Mouse (Mus musculus) erythroblast, adult 5-6 weeks (primary cell): Measurements from ENCODE around the gene Scn5a. TPM values are rescaled to one million over a fixed set of nuclear protein-coding genes. Genes with fewer than 3 reads are reported as not detected.
A peak's percentile ranks its signal among the peaks of the same experiment; 100 is the strongest.

ENCODE experiments used
- ATAC-seq: replicated peaks from 2 replicates; pipeline ENCODE4 v1.8.0; 2016; ENCODE audit warnings: moderate number of reproducible peaks, mild to moderate bottlenecking, moderate TSS enrichment, inconsistent platforms; ENCODE audit not compliant: poor library complexity, low FRiP score, severe bottlenecking
- total RNA-seq, 2 experiments: library from RNA; stranded (forward) in 1 of 2; stranded (reverse) in 1 of 2; fragments of 150-400 nt in 1 of 2; fragments of 200-764, 138-1000 nt in 1 of 2; gene quantifications; 2 replicates each; pipeline versions ENCODE4 v1.2.3 to v1.2.4; 2015 to 2017; ENCODE audit warnings: low replicate concordance in 2 of 2

Gene Scn5a
- total RNA-seq, 2 experiments from 2014 or later = not detected

- no peak for ATAC-seq
These were observed 11.0 kb downstream of the Scn5a start for GRCm38 (mm10) chr9:119567800-119568199.

- no peak for ATAC-seq
These were observed 12.6 kb downstream of the Scn5a start for GRCm38 (mm10) chr9:119566214-119566613.

- no peak for ATAC-seq
These were observed 14.0 kb downstream of the Scn5a start for GRCm38 (mm10) chr9:119564803-119565202.

- ATAC-seq = no peak
These were observed 15.2 kb downstream of the Scn5a start for GRCm38 (mm10) chr9:119563617-119564016.

- ATAC-seq = no peak
These were observed 16.6 kb downstream of the Scn5a start for GRCm38 (mm10) chr9:119562256-119562655.

- ATAC-seq = no peak
These were observed 17.1 kb downstream of the Scn5a start for GRCm38 (mm10) chr9:119561746-119562145.

- no peak for ATAC-seq
These were observed 19.1 kb downstream of the Scn5a start for GRCm38 (mm10) chr9:119559537-119560276.

- 0 out of 2 replicates have a peak, but pooled peaks have one; percentile 40 for ATAC-seq
These were observed 20.5 kb downstream of the Scn5a start for GRCm38 (mm10) chr9:119558119-119558854.

GRCm38 (mm10) chr9:119556043-119556442 is 22.8 kb downstream of the Scn5a start:
- ATAC-seq = no peak

GRCm38 (mm10) chr9:119547528-119547927 is 31.3 kb downstream of the Scn5a start:
- no peak for ATAC-seq

- ATAC-seq = no peak
These were observed 31.7 kb downstream of the Scn5a start for GRCm38 (mm10) chr9:119547128-119547527.

GRCm38 (mm10) chr9:119540726-119541125 is 38.1 kb downstream of the Scn5a start:
- no peak for ATAC-seq

GRCm38 (mm10) chr9:119537823-119538222 is 41.0 kb downstream of the Scn5a start:
- ATAC-seq = no peak

GRCm38 (mm10) chr9:119531684-119532417 is 47.0 kb downstream of the Scn5a start:
- ATAC-seq = no peak

- ATAC-seq = no peak
These were observed 54.3 kb downstream of the Scn5a start for GRCm38 (mm10) chr9:119524511-119524910.

- no peak for ATAC-seq
These were observed 55.5 kb downstream of the Scn5a start for GRCm38 (mm10) chr9:119523301-119523700.

- no peak for ATAC-seq
These were observed 59.7 kb downstream of the Scn5a start for GRCm38 (mm10) chr9:119519116-119519515.

GRCm38 (mm10) chr9:119518177-119518576 is 60.6 kb downstream of the Scn5a start:
- ATAC-seq = no peak

GRCm38 (mm10) chr9:119517467-119517866 is 61.3 kb downstream of the Scn5a start:
- no peak for ATAC-seq

- no peak for ATAC-seq
These were observed 62.0 kb downstream of the Scn5a start for GRCm38 (mm10) chr9:119516815-119517214.

- ATAC-seq = no peak
These were observed 63.4 kb downstream of the Scn5a start for GRCm38 (mm10) chr9:119515454-119515853.
